Mouse (Mus musculus) right cerebral cortex, adult 18-20 months (tissue): Measurements from ENCODE around the gene Olfr419.

Experiments
- DNase-seq: peaks from one replicate; pipeline ENCODE4 v3.0.0; 2022; ENCODE audit warnings: mixed read lengths

The Olfr419 gene

GRCm38 (mm10) chr1:174251961-174252360, at the start of gene Olfr419:
Olfr419 (minus strand) TSS chr1:174252061.
- no peak for DNase-seq

GRCm38 (mm10) chr1:174270643-174271042, 18.8 kb upstream of the Olfr419 start:
- DNase-seq = no peak

GRCm38 (mm10) chr1:174269162-174269561, 17.3 kb upstream of the Olfr419 start:
- DNase-seq = no peak

- no peak for DNase-seq
Observed at GRCm38 (mm10) chr1:174267816-174268215, 16.0 kb upstream of the Olfr419 start.

- no peak for DNase-seq
Observed at GRCm38 (mm10) chr1:174250376-174250775, 1.5 kb downstream of the Olfr419 start.

- no peak for DNase-seq
Observed at GRCm38 (mm10) chr1:174247170-174247569, 4.7 kb downstream of the Olfr419 start.

- DNase-seq = no peak
Observed at GRCm38 (mm10) chr1:174246080-174246479, 5.8 kb downstream of the Olfr419 start.

GRCm38 (mm10) chr1:174244621-174245020, 7.2 kb downstream of the Olfr419 start:
- no peak for DNase-seq

GRCm38 (mm10) chr1:174239916-174240315, 11.9 kb downstream of the Olfr419 start:
- no peak for DNase-seq

- no peak for DNase-seq
Observed at GRCm38 (mm10) chr1:174216528-174217204, 35.2 kb downstream of the Olfr419 start.

- DNase-seq = no peak
Observed at GRCm38 (mm10) chr1:174215270-174216038, 36.4 kb downstream of the Olfr419 start.

GRCm38 (mm10) chr1:174212286-174212685, 39.6 kb downstream of the Olfr419 start:
- DNase-seq = no peak

- DNase-seq = no peak
Observed at GRCm38 (mm10) chr1:174204699-174205098, 47.2 kb downstream of the Olfr419 start.
